9 mouse cellular contexts compared by ENCODE assay signal in the genomic region with DNA sequence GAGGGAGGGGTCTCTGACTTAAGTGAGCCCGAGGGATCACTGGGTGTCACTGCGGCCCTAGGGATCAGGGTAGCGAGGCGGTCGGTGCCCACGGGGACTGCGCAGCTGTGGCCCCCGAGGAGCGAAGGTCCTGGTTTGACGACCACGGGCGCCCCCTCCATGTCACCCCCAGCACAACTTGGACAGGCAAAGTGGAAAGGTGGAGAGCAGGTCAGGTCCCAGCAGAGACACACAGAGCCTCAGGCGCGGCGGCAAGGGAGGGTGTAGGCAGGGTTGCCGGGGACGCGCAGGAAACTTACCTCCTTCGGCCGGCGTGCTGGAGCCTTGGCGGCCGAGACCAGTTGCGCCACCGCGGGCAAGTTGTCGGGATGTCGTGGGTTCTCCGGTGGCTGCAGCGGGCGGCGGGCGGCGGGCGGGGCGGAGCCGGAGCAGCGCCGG. TPM values are rescaled to one million over a fixed set of nuclear protein-coding genes. Genes with fewer than 3 reads are reported as not detected.
DNase-seq lines count a peak whose midpoint lies in the region; ATAC-seq and TF ChIP-seq lines count a peak whose summit lies in the region.
"Had no signal": no experiment of that assay in that cellular context is flagged by ENCODE, and none has a peak within 500 bp of the region (broad histone marks: within the 10 kb centered on the region; RNA-seq: fewer than 3 reads in every experiment).

A gene (minus strand): TSS at position 407 of the 438 bp plus-strand sequence.

- intact Hi-C loops in heart, postnatal 10 days (cut with DNase I), result loop anchor here (2.0 to 5.0 kb wide), 2 partner anchors 79 to 253 kb away; a partner anchor contains a TSS

- peaks cover 43% of the 10 kb centered on the region for H3K27me3 ChIP-seq in forebrain, embryonic 12.5 days

- ATAC-seq in forebrain, embryonic 12.5 days (ENCODE audit: low FRiP score), result peak; percentile 63
- ATAC-seq in neutrophil, adult 5-6 weeks (ENCODE audit: extremely low read depth, insufficient number of reproducible peaks, low FRiP score, poor library complexity, severe bottlenecking), result peak; percentile 38; the same call in 1 of the 2 replicates

- no peaks in the 10 kb centered on the region for H3K9me3 ChIP-seq in forebrain, embryonic 12.5 days

- peak within 1 kb of the TSS; percentile 68; the same call in 1 of the 2 replicates for H3K27ac ChIP-seq in forebrain, embryonic 12.5 days
- H3K27ac ChIP-seq: macrophage had no signal

- peak; percentile 70 for DNase-seq in ES-CJ7 (ENCODE audit: low read depth, low spot score)
- peak; percentile 61 for DNase-seq in c-Kit-positive CD71-positive TER-119-positive erythroid progenitor cells, embryonic 14.5 days (ENCODE audit: low spot score)
- peak; percentile 64 to 71 for DNase-seq in heart, postnatal 10 days
- peak; percentile 60 to 76 for DNase-seq in kidney, postnatal 4 days
- DNase-seq in lung, adult 2 months, result peak; percentile 60
- peak; percentile 80 for DNase-seq in thymus, postnatal 25 days

- WGBS in forebrain, embryonic 12.5 days, result under 1% methylated on average over 33 of the region's 39 CpGs
- WGBS in lung, adult 2 months, result 1% methylated on average over 33 of the region's 39 CpGs

- H3K9ac ChIP-seq in forebrain, embryonic 12.5 days, result peak within 1 kb of the TSS; percentile 74

- H3K4me3 ChIP-seq in forebrain, embryonic 12.5 days (replicated peaks), result peak within 1 kb of the TSS; percentile 81
- H3K4me3 ChIP-seq in lung, adult 2 months (replicated peaks; ENCODE audit: extremely low read depth, low read depth, low read length), result peak within 1 kb of the TSS; percentile 89

- no peak for TF ChIP-seq CTCF in lung, adult 2 months (IDR thresholded peaks at IDR 0.05; ENCODE audit: insufficient read depth, low read length)

- H3K4me1 ChIP-seq in forebrain, embryonic 12.5 days, result peaks cover 31% of the 10 kb centered on the region
- peaks cover 4% of the 10 kb centered on the region; the same call in 1 of the 2 replicates for H3K4me1 ChIP-seq in lung, adult 2 months (ENCODE audit: control insufficient read depth, insufficient read depth, low read length)

- peak within 1 kb of the TSS; percentile 93 for H3K4me2 ChIP-seq in forebrain, embryonic 12.5 days

- no peaks in the 10 kb centered on the region for H3K36me3 ChIP-seq in forebrain, embryonic 12.5 days (replicated peaks)

- no peak for TF ChIP-seq POLR2A in lung, adult 2 months (IDR thresholded peaks at IDR 0.05; ENCODE audit: borderline replicate concordance, extremely low read depth, low read depth, low read length)

RNA-seq across cellular contexts. Expression of the gene that starts here (rescaled TPM):
- polyA plus RNA-seq in forebrain, embryonic 12.5 days (2016; fragmentation: Nextera tagmentation; extraction: Ambion mirVana), result 1.5 and 1.7 TPM in 2 replicates
- total RNA-seq in heart, postnatal 10 days (2021), result 10 to 100 TPM; 25.3 to 27.0 TPM
- 7.3 and 8.7 TPM in 2 replicates for polyA plus RNA-seq in lung, adult 2 months (2012; rRNA removed)
- 23.1 and 30.5 TPM in 2 replicates for total RNA-seq in neutrophil, adult 5-6 weeks (2017)

Comparison
In these comparisons a context has a peak if more than half of its experiments do, and no peak if none do; other contexts are left out.
1. Peak in every context shown above with its lines: DNase-seq, ATAC-seq, H3K4me3 ChIP-seq and H3K27ac ChIP-seq.